In genomic region chr13:30501860-30502395, GRCm38 (mm10) we compare ENCODE assay signal across 9 mouse cellular contexts. TPM values are rescaled to one million over a fixed set of nuclear protein-coding genes. Genes with fewer than 3 reads are reported as not detected.
DNase-seq lines count a peak whose midpoint lies in the region; TF ChIP-seq lines count a peak whose summit lies in the region.
"Had no signal": no experiment of that assay in that cellular context is flagged by ENCODE, and none has a peak within 500 bp of the region (broad histone marks: within the 10 kb centered on the region; RNA-seq: fewer than 3 reads in every experiment).

No protein-coding gene starts in this region.

- H3K4me3 ChIP-seq in cerebellum, adult 2 months (replicated peaks; ENCODE audit: insufficient read depth, low read depth, low read length), result no peak overlapping the region
- peak overlapping the region in 1 of 3 experiments; percentile 41 for H3K4me3 ChIP-seq in CH12.LX (replicated peaks in 1 of 3; ENCODE audit: low read depth in 2 of 3, low read length in 2 of 3, poor library complexity in 1 of 3)

- H3K9ac ChIP-seq in CH12.LX (ENCODE audit: insufficient read depth, low read depth), result no peak overlapping the region

- no peaks in the 10 kb centered on the region for H3K79me2 ChIP-seq in CH12.LX (replicated peaks; ENCODE audit: control insufficient read depth, extremely low read depth, insufficient read depth, poor library complexity, severe bottlenecking)

- peak in 1 of 2 experiments; percentile 9 for DNase-seq in cerebellum, adult 2 months
- DNase-seq in cerebellum, postnatal 4 days (ENCODE audit: low spot score in 2 of 2), result no peak
- peak; percentile 34 for DNase-seq in kidney, adult 9 months
- DNase-seq in kidney, adult 8-10 months, result no peak
- peak; percentile 49 for DNase-seq in CH12.LX (ENCODE audit: extremely low read depth)
- DNase-seq in induced T-regulatory cell, adult 2 months (ENCODE audit: low read depth), result peak; percentile 55
- DNase-seq in ovary, adult 18-20 months (ENCODE audit: low spot score), result no peak
- DNase-seq in left cerebral cortex, adult 8-10 months (ENCODE audit: low spot score in 2 of 2), result no peak
- DNase-seq: left cerebral cortex, postnatal 4 days had no signal

- H3K27ac ChIP-seq in cerebellum, adult 2 months (ENCODE audit: insufficient read depth, low read length), result no peak overlapping the region
- H3K27ac ChIP-seq in CH12.LX (ENCODE audit: insufficient read depth, low read depth), result no peak overlapping the region

- H3K27me3 ChIP-seq in cerebellum, adult 2 months (ENCODE audit: control insufficient read depth, insufficient read depth, low read length), result no peaks in the 10 kb centered on the region
- H3K27me3 ChIP-seq in CH12.LX (replicated peaks), result no peaks in the 10 kb centered on the region

- no peaks in the 10 kb centered on the region for H3K9me3 ChIP-seq in CH12.LX (replicated peaks; ENCODE audit: low read length)

- peak; percentile 60 for TF ChIP-seq RAD21 in CH12.LX (IDR thresholded peaks at IDR 0.05; ENCODE audit: low read depth, low read length)

- dilution Hi-C loops in CH12.LX (cut with MboI; ENCODE audit: extremely low pct_ligation_motif_present, extremely low pct_unique_long_range_greater_than_20kb, low sequenced_read_pairs), result no loop called here

- H3K36me3 ChIP-seq in CH12.LX (replicated peaks in 1 of 2; ENCODE audit: control insufficient read depth in 1 of 2, insufficient read depth in 1 of 2, low read length in 1 of 2), result no peaks in the 10 kb centered on the region

- no peak for TF ChIP-seq POLR2A in cerebellum, adult 2 months (IDR thresholded peaks at IDR 0.05; ENCODE audit: borderline replicate concordance, insufficient read depth, low read length)
- TF ChIP-seq POLR2A in CH12.LX (IDR thresholded peaks at IDR 0.05; ENCODE audit: low read depth, low read length), result no peak

- in situ Hi-C loops in CH12.LX (cut with MboI; ENCODE audit: low pct_ligation_motif_present, low pct_unique_long_range_greater_than_20kb, low sequenced_read_pairs), result no loop called here

- WGBS in cerebellum, adult 2 months, result 25% methylated on average over 7 of the region's 7 CpGs

- 0 out of 2 replicates have a peak, but pooled peaks have one; percentile 14 for TF ChIP-seq EP300 in CH12.LX (IDR thresholded peaks at IDR 0.05; ENCODE audit: low read length)

- H3K4me1 ChIP-seq in cerebellum, adult 2 months (ENCODE audit: control insufficient read depth, insufficient read depth, low read length), result no peaks in the 10 kb centered on the region
- peaks cover 2 to 4% of the 10 kb centered on the region in 2 experiments; a peak in 2 of 4 replicates for H3K4me1 ChIP-seq in CH12.LX (ENCODE audit: control insufficient read depth in 1 of 2, insufficient read depth in 2 of 2)

- H3K4me2 ChIP-seq in CH12.LX (ENCODE audit: insufficient read depth, low read depth, poor library complexity, severe bottlenecking), result peak overlapping the region; percentile 31

- TF ChIP-seq CTCF in cerebellum, adult 2 months (IDR thresholded peaks at IDR 0.05; ENCODE audit: borderline replicate concordance, insufficient read depth, low read depth, low read length), result peak; percentile 31; the same call in 1 of the 2 replicates
- TF ChIP-seq CTCF in CH12.LX (conservative IDR thresholded peaks at IDR 0.05 in 1 of 2, IDR thresholded peaks at IDR 0.05 in 1 of 2; ENCODE audit: low read depth in 2 of 2, low read length in 2 of 2), result peak; percentile 50 to 82; a peak in 3 of 4 replicates

TF ChIP-seq in CH12.LX, 34 proteins besides CTCF, POLR2A, EP300 and RAD21:
- TF ChIP-seq SIN3A (IDR thresholded peaks at IDR 0.05; ENCODE audit: low read length), result no peak
- TF ChIP-seq E2F4 (IDR thresholded peaks at IDR 0.05; ENCODE audit: insufficient replicate concordance, low read depth, low read length), result 0 out of 2 replicates have a peak, but pooled peaks have one; percentile 24
- TF ChIP-seq USF1 (IDR thresholded peaks at IDR 0.05; ENCODE audit: low read depth, low read length), result no peak
- TF ChIP-seq KAT2A (IDR thresholded peaks at IDR 0.05; ENCODE audit: insufficient replicate concordance, low read length), result no peak
- TF ChIP-seq SMC3 (IDR thresholded peaks at IDR 0.05; ENCODE audit: low read depth, low read length), result peak; percentile 74
- TF ChIP-seq JUN (IDR thresholded peaks at IDR 0.05; ENCODE audit: insufficient read depth, low read depth, low read length), result no peak
- peak; percentile 40; the same call in 1 of the 2 replicates for TF ChIP-seq MAFK (IDR thresholded peaks at IDR 0.05; ENCODE audit: insufficient replicate concordance, low read length)
- TF ChIP-seq MXI1 (IDR thresholded peaks at IDR 0.05; ENCODE audit: low read depth, low read length), result peak; percentile 61; the same call in 1 of the 2 replicates
- TF ChIP-seq NELFE (IDR thresholded peaks at IDR 0.05; ENCODE audit: low read depth, low read length), result 0 out of 2 replicates have a peak, but pooled peaks have one; percentile 30
- TF ChIP-seq MAZ (IDR thresholded peaks at IDR 0.05; ENCODE audit: low read depth, low read length), result 0 out of 2 replicates have a peak, but pooled peaks have one; percentile 54
- TF ChIP-seq TBP (conservative IDR thresholded peaks at IDR 0.05; ENCODE audit: low read depth, low read length), result no peak
- 0 out of 2 replicates have a peak, but pooled peaks have one; percentile 45 for TF ChIP-seq MYC (IDR thresholded peaks at IDR 0.05; ENCODE audit: low read depth, low read length)
- TF ChIP-seq IRF4 (IDR thresholded peaks at IDR 0.05; ENCODE audit: low read depth, low read length), result peak; percentile 29; the same call in 1 of the 2 replicates
- TF ChIP-seq USF2 (conservative IDR thresholded peaks at IDR 0.05; ENCODE audit: low read depth, low read length), result no peak
- TF ChIP-seq MAX (IDR thresholded peaks at IDR 0.05; ENCODE audit: low read length), result 0 out of 2 replicates have a peak, but pooled peaks have one; percentile 33

RNA-seq across cellular contexts. Expression of gene Uqcrfs1, which starts 43.2 kb away (rescaled TPM):
- polyA plus RNA-seq in cerebellum, adult 2 months (2012; rRNA removed), result 229 and 242 TPM in 2 replicates
- 154 and 171 TPM in 2 replicates for total RNA-seq in CH12.LX (2012; rRNA removed)
- total RNA-seq in CH12.LX (2014; rRNA removed), result 292 and 297 TPM in 2 replicates
- 169 and 173 TPM in 2 replicates for polyA plus RNA-seq in CH12.LX (2012; ENCODE audit: insufficient read length, low read depth)
- total RNA-seq in left cerebral cortex, adult 8-10 months (2022), result 100 to 1,000 TPM; 133 to 145 (median 137) TPM

Comparison
In these comparisons a context has a peak if more than half of its experiments do, and no peak if none do; other contexts are left out.
1. DNase-seq: peak in kidney, adult 9 months (single experiment), CH12.LX (single experiment) and induced T-regulatory cell, adult 2 months (single experiment); none in cerebellum, postnatal 4 days (0 of 2), kidney, adult 8-10 months (0 of 2), ovary, adult 18-20 months (single experiment) and left cerebral cortex, adult 8-10 months (0 of 2).